Mouse (Mus musculus) stomach, postnatal 0 days (tissue): ENCODE results near the gene Tnk1.

ENCODE experiments used
- CTCF ChIP-seq: IDR thresholded peaks from 2 replicates; pipeline ENCODE4 v1.5.1; 2016; ENCODE audit warnings: antibody characterized with exemption, low read depth, mild to moderate bottlenecking, moderate library complexity
- EP300 ChIP-seq: optimal IDR thresholded peaks from 2 replicates; pipeline ENCODE3; 2016; ENCODE audit warnings: antibody characterized with exemption

GRCm38 (mm10) chr11:69837604-69837951 is 21.0 kb downstream of the Tnk1 start, which contains the start of gene Nlgn2:
- TF ChIP-seq CTCF (peak; percentile 40; the same call in 1 of the 2 replicates), EP300 (no peak)
